Mouse (Mus musculus): ENCODE results near the gene Traf5. TPM values are rescaled to one million over a fixed set of nuclear protein-coding genes. Genes with fewer than 3 reads are reported as not detected.

Traf5 gene
- polyA plus RNA-seq, 1 experiment from 2014 or later, result 1.6 TPM

- H3K4me1 ChIP-seq (ENCODE audit: control insufficient read depth, insufficient read depth, low read length), result no peaks in the 10 kb centered on the region
- H3K27ac ChIP-seq (ENCODE audit: low read length), result no peak overlapping the region
- no peak overlapping the region for H3K4me3 ChIP-seq (ENCODE audit: low read depth, low read length)
- H3K9me3 ChIP-seq (replicated peaks; ENCODE audit: control insufficient read depth, low read length, poor library complexity, severe bottlenecking), result no peaks in the 10 kb centered on the region
- 66% methylated on average over 3 of the region's 3 CpGs for WGBS
- H3K27me3 ChIP-seq (ENCODE audit: control insufficient read depth, insufficient read depth, low read depth, low read length), result no peaks in the 10 kb centered on the region
- H3K9ac ChIP-seq (ENCODE audit: low read depth, low read length), result no peak overlapping the region
- no peaks in the 10 kb centered on the region for H3K36me3 ChIP-seq (ENCODE audit: control insufficient read depth, insufficient read depth, low read length)
- no peak overlapping the region for H3K4me2 ChIP-seq (ENCODE audit: low read length)
- ATAC-seq, result no peak
These were observed 38.6 kb downstream of the Traf5 start for GRCm38 (mm10) chr1:192053726-192054125.

DNA sequence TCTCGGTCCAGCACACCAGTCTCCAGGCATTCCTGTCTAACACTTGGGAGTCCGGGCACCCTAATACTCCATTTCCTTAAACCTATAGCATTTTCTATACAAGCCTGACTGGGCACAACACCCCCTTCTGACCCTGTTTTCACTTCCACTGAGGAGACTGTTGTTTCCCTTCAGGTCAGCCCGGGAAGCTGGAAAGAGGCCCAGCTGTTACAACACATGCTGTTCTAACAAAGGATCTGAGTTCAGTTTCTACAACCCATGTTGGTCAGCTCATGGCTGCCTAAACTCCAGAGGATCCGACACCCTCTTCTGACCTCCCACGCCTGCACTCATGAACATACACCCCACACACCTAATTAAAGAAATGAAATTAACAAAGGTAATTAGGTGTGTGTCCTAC is 39.4 kb downstream of the Traf5 start:
- Histone ChIP-seq H3K4me3 (ENCODE audit: low read depth, low read length) (no peak overlapping the region), H3K9ac (ENCODE audit: low read depth, low read length) (no peak overlapping the region), H3K27ac (ENCODE audit: low read length) (no peak overlapping the region), H3K4me2 (ENCODE audit: low read length) (no peak overlapping the region), H3K36me3 (ENCODE audit: control insufficient read depth, insufficient read depth, low read length) (no peaks in the 10 kb centered on the region), H3K27me3 (ENCODE audit: control insufficient read depth, insufficient read depth, low read depth, low read length) (no peaks in the 10 kb centered on the region), H3K4me1 (ENCODE audit: control insufficient read depth, insufficient read depth, low read length) (no peaks in the 10 kb centered on the region), H3K9me3 (replicated peaks; ENCODE audit: control insufficient read depth, low read length, poor library complexity, severe bottlenecking) (no peaks in the 10 kb centered on the region)
- WGBS, result 85% methylated on average over 5 of the region's 5 CpGs
- no peak for ATAC-seq

- Histone ChIP-seq H3K4me2 (ENCODE audit: low read length) (no peak overlapping the region), H3K9me3 (replicated peaks; ENCODE audit: control insufficient read depth, low read length, poor library complexity, severe bottlenecking) (no peaks in the 10 kb centered on the region), H3K4me1 (ENCODE audit: control insufficient read depth, insufficient read depth, low read length) (no peaks in the 10 kb centered on the region), H3K27me3 (ENCODE audit: control insufficient read depth, insufficient read depth, low read depth, low read length) (no peaks in the 10 kb centered on the region), H3K36me3 (ENCODE audit: control insufficient read depth, insufficient read depth, low read length) (no peaks in the 10 kb centered on the region), H3K27ac (ENCODE audit: low read length) (no peak overlapping the region), H3K4me3 (ENCODE audit: low read depth, low read length) (no peak overlapping the region), H3K9ac (ENCODE audit: low read depth, low read length) (no peak overlapping the region)
- WGBS, result 93% methylated on average over 8 of the region's 8 CpGs
- no peak for ATAC-seq
These were observed 39.9 kb downstream of the Traf5 start for GRCm38 (mm10) chr1:192052461-192052860.

GRCm38 (mm10) chr1:191999022-191999421 is 93.3 kb downstream of the Traf5 start:
- H3K27ac ChIP-seq (ENCODE audit: low read length), result no peak overlapping the region
- H3K4me2 ChIP-seq (ENCODE audit: low read length), result no peak overlapping the region
- H3K4me3 ChIP-seq (ENCODE audit: low read depth, low read length), result no peak overlapping the region
- no peaks in the 10 kb centered on the region for H3K9me3 ChIP-seq (replicated peaks; ENCODE audit: control insufficient read depth, low read length, poor library complexity, severe bottlenecking)
- ATAC-seq, result no peak
- H3K27me3 ChIP-seq (ENCODE audit: control insufficient read depth, insufficient read depth, low read depth, low read length), result no peaks in the 10 kb centered on the region
- H3K36me3 ChIP-seq (ENCODE audit: control insufficient read depth, insufficient read depth, low read length), result no peaks in the 10 kb centered on the region
- H3K9ac ChIP-seq (ENCODE audit: low read depth, low read length), result no peak overlapping the region
- no peaks in the 10 kb centered on the region for H3K4me1 ChIP-seq (ENCODE audit: control insufficient read depth, insufficient read depth, low read length)

- Histone ChIP-seq H3K4me3 (ENCODE audit: low read depth, low read length) (no peak overlapping the region), H3K27ac (ENCODE audit: low read length) (no peak overlapping the region), H3K27me3 (ENCODE audit: control insufficient read depth, insufficient read depth, low read depth, low read length) (no peaks in the 10 kb centered on the region), H3K4me2 (ENCODE audit: low read length) (no peak overlapping the region), H3K9ac (ENCODE audit: low read depth, low read length) (no peak overlapping the region), H3K9me3 (replicated peaks; ENCODE audit: control insufficient read depth, low read length, poor library complexity, severe bottlenecking) (no peaks in the 10 kb centered on the region), H3K4me1 (ENCODE audit: control insufficient read depth, insufficient read depth, low read length) (no peaks in the 10 kb centered on the region), H3K36me3 (ENCODE audit: control insufficient read depth, insufficient read depth, low read length) (no peaks in the 10 kb centered on the region)
- ATAC-seq, result no peak
- WGBS, result 92% methylated on average over 8 of the region's 8 CpGs
These were observed 95.7 kb downstream of the Traf5 start for GRCm38 (mm10) chr1:191996621-191997185.

DNA sequence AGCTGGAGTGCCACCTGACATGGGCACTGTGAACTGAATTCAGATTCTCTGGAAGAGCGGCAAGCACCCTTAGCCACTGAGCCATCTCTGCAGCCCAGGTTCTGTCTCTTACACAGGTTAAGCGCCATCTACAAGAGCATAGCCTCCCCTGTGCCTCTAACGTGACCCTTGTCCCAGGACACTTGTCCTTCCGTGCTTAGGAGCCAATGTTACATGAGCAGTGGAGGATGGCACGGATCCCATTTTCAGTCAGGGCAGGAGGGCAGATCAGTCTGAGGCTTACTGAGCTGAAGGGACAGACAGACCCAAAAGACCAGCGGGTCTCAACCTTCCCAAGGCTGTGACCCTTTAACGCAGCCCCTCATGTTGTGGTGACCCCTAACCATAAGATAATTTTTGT is 96.4 kb downstream of the Traf5 start:
- Histone ChIP-seq H3K27me3 (ENCODE audit: control insufficient read depth, insufficient read depth, low read depth, low read length) (no peaks in the 10 kb centered on the region), H3K9ac (ENCODE audit: low read depth, low read length) (no peak overlapping the region), H3K4me3 (ENCODE audit: low read depth, low read length) (no peak overlapping the region), H3K9me3 (replicated peaks; ENCODE audit: control insufficient read depth, low read length, poor library complexity, severe bottlenecking) (no peaks in the 10 kb centered on the region), H3K4me2 (ENCODE audit: low read length) (no peak overlapping the region), H3K27ac (ENCODE audit: low read length) (no peak overlapping the region), H3K4me1 (ENCODE audit: control insufficient read depth, insufficient read depth, low read length) (no peaks in the 10 kb centered on the region), H3K36me3 (ENCODE audit: control insufficient read depth, insufficient read depth, low read length) (no peaks in the 10 kb centered on the region)
- 88% methylated on average over 7 of the region's 7 CpGs for WGBS
- no peak for ATAC-seq

- no peaks in the 10 kb centered on the region for H3K27me3 ChIP-seq (ENCODE audit: control insufficient read depth, insufficient read depth, low read depth, low read length)
- ATAC-seq, result no peak
- H3K4me1 ChIP-seq (ENCODE audit: control insufficient read depth, insufficient read depth, low read length), result peaks cover 2% of the 10 kb centered on the region; the same call in 1 of the 2 replicates
- H3K4me3 ChIP-seq (ENCODE audit: low read depth, low read length), result no peak overlapping the region
- H3K9me3 ChIP-seq (replicated peaks; ENCODE audit: control insufficient read depth, low read length, poor library complexity, severe bottlenecking), result no peaks in the 10 kb centered on the region
- WGBS, result 57% methylated on average over 4 of the region's 4 CpGs
- no peak overlapping the region for H3K9ac ChIP-seq (ENCODE audit: low read depth, low read length)
- H3K27ac ChIP-seq (ENCODE audit: low read length), result no peak overlapping the region
- H3K36me3 ChIP-seq (ENCODE audit: control insufficient read depth, insufficient read depth, low read length), result no peaks in the 10 kb centered on the region
- no peak overlapping the region for H3K4me2 ChIP-seq (ENCODE audit: low read length)
These were observed 96.9 kb downstream of the Traf5 start for GRCm38 (mm10) chr1:191995488-191995887.

DNA sequence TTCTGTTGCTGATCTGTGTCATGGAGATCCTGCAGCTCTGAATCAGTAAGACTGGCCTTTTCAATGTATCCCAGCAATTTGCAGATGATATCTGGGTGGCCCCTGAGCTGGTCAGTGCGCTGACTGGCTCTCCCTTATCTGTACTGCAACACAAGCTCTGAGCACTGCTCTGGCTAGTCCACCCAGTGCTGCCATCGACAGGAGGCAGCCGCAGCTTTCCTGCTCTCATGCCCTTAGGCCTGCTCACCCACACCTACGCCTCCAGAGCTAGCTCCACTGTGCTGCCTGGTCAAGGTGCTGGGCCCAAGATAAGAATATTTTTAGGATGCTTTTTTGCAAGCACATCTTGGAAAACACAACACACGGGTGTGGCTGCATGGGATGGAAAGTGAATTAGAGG is 97.9 kb downstream of the Traf5 start:
- no peak for ATAC-seq

GRCm38 (mm10) chr1:191992040-191992780 is 100.1 kb downstream of the Traf5 start:
- no peaks in the 10 kb centered on the region for H3K27me3 ChIP-seq (ENCODE audit: control insufficient read depth, insufficient read depth, low read depth, low read length)
- H3K27ac ChIP-seq (ENCODE audit: low read length), result no peak overlapping the region; the same call in 1 of the 2 replicates
- H3K36me3 ChIP-seq (ENCODE audit: control insufficient read depth, insufficient read depth, low read length), result no peaks in the 10 kb centered on the region
- no peak overlapping the region for H3K4me2 ChIP-seq (ENCODE audit: low read length)
- no peak for ATAC-seq
- H3K9ac ChIP-seq (ENCODE audit: low read depth, low read length), result no peak overlapping the region
- H3K4me3 ChIP-seq (ENCODE audit: low read depth, low read length), result no peak overlapping the region
- 75% methylated on average over 7 of the region's 7 CpGs for WGBS
- peaks cover 6% of the 10 kb centered on the region; the same call in 1 of the 2 replicates for H3K4me1 ChIP-seq (ENCODE audit: control insufficient read depth, insufficient read depth, low read length)
- no peaks in the 10 kb centered on the region for H3K9me3 ChIP-seq (replicated peaks; ENCODE audit: control insufficient read depth, low read length, poor library complexity, severe bottlenecking)

More for the DNA sequence above, 97.9 kb downstream of the Traf5 start:
- no peak overlapping the region for H3K4me2 ChIP-seq (ENCODE audit: low read length)
- H3K4me1 ChIP-seq (ENCODE audit: control insufficient read depth, insufficient read depth, low read length), result peaks cover 4% of the 10 kb centered on the region; the same call in 1 of the 2 replicates
- WGBS, result 75% methylated on average over 5 of the region's 5 CpGs
- no peaks in the 10 kb centered on the region for H3K9me3 ChIP-seq (replicated peaks; ENCODE audit: control insufficient read depth, low read length, poor library complexity, severe bottlenecking)
- H3K4me3 ChIP-seq (ENCODE audit: low read depth, low read length), result no peak overlapping the region
- H3K36me3 ChIP-seq (ENCODE audit: control insufficient read depth, insufficient read depth, low read length), result no peaks in the 10 kb centered on the region
- H3K27me3 ChIP-seq (ENCODE audit: control insufficient read depth, insufficient read depth, low read depth, low read length), result no peaks in the 10 kb centered on the region
- no peak overlapping the region for H3K9ac ChIP-seq (ENCODE audit: low read depth, low read length)
- H3K27ac ChIP-seq (ENCODE audit: low read length), result no peak overlapping the region
